Mouse (Mus musculus) kidney, adult 2 months (tissue): Measurements from ENCODE around the gene Ifnl2. TPM values are rescaled to one million over a fixed set of nuclear protein-coding genes. Genes with fewer than 3 reads are reported as not detected.
A peak's percentile ranks its signal among the peaks of the same experiment; 100 is the strongest.
"Not testable (repeated sequence)": the region's sequence is repeated elsewhere in the genome, so short reads cannot be mapped to it uniquely, and the experiment has no call there.

Source experiments
- DNase-seq: peaks from one replicate; pipeline ENCODE4 v3.0.0; 2021
- H3K27ac ChIP-seq: fragments of 200-500 bp; 2 replicates; pipeline ENCODE4 v1.5.1; 2012; ENCODE audit warnings: low read depth, low read length, control low read depth, inconsistent platforms; ENCODE audit not compliant: insufficient read depth
- H3K27me3 ChIP-seq: fragments of 200-500 bp; replicated peaks from 2 replicates; pipeline ENCODE4 v1.6.1; 2012; ENCODE audit warnings: mild to moderate bottlenecking, moderate library complexity, low read length, inconsistent platforms; ENCODE audit not compliant: control insufficient read depth, insufficient read depth
- H3K36me3 ChIP-seq: fragments of 200-500 bp; 2 replicates; pipeline ENCODE4 v1.6.1; 2012; ENCODE audit warnings: mild to moderate bottlenecking, moderate library complexity, low read length, inconsistent platforms; ENCODE audit not compliant: control insufficient read depth, insufficient read depth
- H3K4me1 ChIP-seq: fragments of 200-500 bp; 2 replicates; pipeline ENCODE4 v1.6.1; 2011; ENCODE audit warnings: low read length; ENCODE audit not compliant: control insufficient read depth, insufficient read depth
- H3K4me3 ChIP-seq: fragments of 200-500 bp; 2 replicates; pipeline ENCODE4 v1.5.1; 2011; ENCODE audit warnings: mild to moderate bottlenecking, low read depth, low read length, control low read depth; ENCODE audit not compliant: insufficient read depth
- CTCF ChIP-seq: fragments of 200-500 bp; conservative IDR thresholded peaks from 2 replicates; pipeline ENCODE4 v1.5.1; 2011; ENCODE audit warnings: low read depth, mild to moderate bottlenecking, control low read depth, low read length, moderate library complexity, mixed read lengths; ENCODE audit not compliant: insufficient read depth, insufficient read length
- POLR2A ChIP-seq: fragments of 200-500 bp; IDR thresholded peaks from one replicate; pipeline ENCODE4 v1.6.1; 2011; ENCODE audit warnings: low read depth, low read length, control low read depth
- WGBS: fragments of 180-500 bp; shearing (Covaris S2); methylation state at CpG from one replicate; pipeline ENCODE4 v1.1.7; 2018; 5-methylcytosine and 5-hydroxymethylcytosine counted together
- polyA plus RNA-seq: library from polyadenylated mRNA; depleted of rRNA; stranded (reverse); fragments of >200 nt; gene quantifications from 2 replicates; pipeline ENCODE4 v1.2.3, GENCODE M21; 2012

The Ifnl2 gene
- polyA plus RNA-seq, 1 experiment = not detected

DNA sequence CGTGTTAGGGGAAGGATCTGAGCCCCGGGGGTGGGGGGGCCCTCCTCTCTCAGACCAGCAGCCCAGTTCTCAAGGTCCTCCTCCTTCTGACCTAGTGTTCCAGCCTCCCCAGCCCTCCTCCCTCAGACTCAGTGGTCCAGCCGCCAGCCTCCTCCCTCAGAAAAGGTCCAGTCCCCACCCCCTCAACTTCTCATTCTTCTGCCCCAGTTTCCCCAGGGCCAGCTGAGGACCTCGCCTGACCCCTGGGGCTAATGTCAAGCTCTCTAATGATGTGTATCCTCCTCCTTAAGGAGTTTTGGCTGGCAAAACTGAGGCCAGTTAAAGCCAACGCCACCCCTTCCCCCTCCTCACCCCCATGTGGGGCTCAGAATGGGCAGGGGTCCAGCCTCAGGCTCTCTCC lies 36.9 kb upstream of the Ifnl2 start, which contains the start of gene Nccrp1:
Gene Nccrp1 (minus strand): TSS at position 101 of the 400 bp plus-strand sequence.
- no peaks in the 10 kb centered on the region for H3K36me3 ChIP-seq
- 0 out of 2 replicates have a peak within 1 kb of the TSS, but pooled peaks have one; percentile 17 for H3K27ac ChIP-seq
- 4% methylated on average over 5 of the region's 5 CpGs for WGBS
- H3K27me3 ChIP-seq = no peaks in the 10 kb centered on the region
- DNase-seq = no peak
- peak within 1 kb of the TSS; percentile 34 for H3K4me3 ChIP-seq
- TF ChIP-seq POLR2A = no peak
- no peak for TF ChIP-seq CTCF
- H3K4me1 ChIP-seq = no peaks in the 10 kb centered on the region

DNA sequence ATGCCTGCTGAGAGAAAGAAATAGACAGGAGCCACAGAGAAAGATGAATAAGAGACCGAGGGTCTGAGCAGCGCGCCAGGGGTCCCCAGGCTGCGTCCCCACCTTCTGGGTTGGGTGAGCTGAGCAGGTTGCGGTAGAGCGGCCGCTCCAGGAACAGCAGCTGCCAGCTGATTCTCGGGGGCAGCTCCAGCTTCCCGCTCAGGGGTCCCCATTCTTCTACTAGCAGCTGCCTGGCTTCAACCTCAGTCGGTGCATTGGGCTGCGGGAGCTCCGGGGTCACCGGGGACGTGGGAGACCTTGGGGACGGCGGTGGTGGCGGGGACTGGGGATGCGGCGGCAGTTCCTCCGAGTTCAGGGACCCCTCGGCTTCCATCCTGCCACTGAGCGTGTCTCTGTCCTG lies 36.4 kb upstream of the Ifnl2 start:
- H3K27ac ChIP-seq = 0 out of 2 replicates have a peak overlapping the region, but pooled peaks have one; percentile 17
- no peaks in the 10 kb centered on the region for H3K36me3 ChIP-seq
- H3K4me1 ChIP-seq = no peaks in the 10 kb centered on the region
- no peak for DNase-seq
- H3K4me3 ChIP-seq = peak overlapping the region; percentile 34
- 6% methylated on average over 22 of the region's 22 CpGs for WGBS
- H3K27me3 ChIP-seq = no peaks in the 10 kb centered on the region
- TF ChIP-seq CTCF (no peak), POLR2A (no peak)

DNA sequence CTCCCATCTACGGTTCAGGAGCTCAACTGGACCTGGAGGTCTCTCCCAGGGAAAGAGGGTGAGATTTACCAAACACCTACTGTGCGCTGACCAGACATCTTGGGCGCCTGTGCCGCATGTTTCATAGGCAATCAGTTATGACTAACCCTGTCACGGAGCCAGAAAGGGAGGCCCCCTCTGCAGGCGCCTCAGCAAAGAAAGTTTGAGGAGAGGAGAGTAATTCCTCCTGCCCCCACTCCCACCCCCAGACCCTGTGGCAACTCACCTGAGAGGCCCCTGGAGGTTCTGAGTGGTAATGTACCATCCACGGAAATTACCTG lies 35.6 kb upstream of the Ifnl2 start:
- Histone ChIP-seq H3K27ac (no peak overlapping the region), H3K4me3 (peak overlapping the region; percentile 34), H3K27me3 (no peaks in the 10 kb centered on the region), H3K4me1 (no peaks in the 10 kb centered on the region), H3K36me3 (no peaks in the 10 kb centered on the region)
- no peak for DNase-seq
- 56% methylated on average over 7 of the region's 7 CpGs for WGBS
- no peak for TF ChIP-seq POLR2A
- no peak for TF ChIP-seq CTCF

DNA sequence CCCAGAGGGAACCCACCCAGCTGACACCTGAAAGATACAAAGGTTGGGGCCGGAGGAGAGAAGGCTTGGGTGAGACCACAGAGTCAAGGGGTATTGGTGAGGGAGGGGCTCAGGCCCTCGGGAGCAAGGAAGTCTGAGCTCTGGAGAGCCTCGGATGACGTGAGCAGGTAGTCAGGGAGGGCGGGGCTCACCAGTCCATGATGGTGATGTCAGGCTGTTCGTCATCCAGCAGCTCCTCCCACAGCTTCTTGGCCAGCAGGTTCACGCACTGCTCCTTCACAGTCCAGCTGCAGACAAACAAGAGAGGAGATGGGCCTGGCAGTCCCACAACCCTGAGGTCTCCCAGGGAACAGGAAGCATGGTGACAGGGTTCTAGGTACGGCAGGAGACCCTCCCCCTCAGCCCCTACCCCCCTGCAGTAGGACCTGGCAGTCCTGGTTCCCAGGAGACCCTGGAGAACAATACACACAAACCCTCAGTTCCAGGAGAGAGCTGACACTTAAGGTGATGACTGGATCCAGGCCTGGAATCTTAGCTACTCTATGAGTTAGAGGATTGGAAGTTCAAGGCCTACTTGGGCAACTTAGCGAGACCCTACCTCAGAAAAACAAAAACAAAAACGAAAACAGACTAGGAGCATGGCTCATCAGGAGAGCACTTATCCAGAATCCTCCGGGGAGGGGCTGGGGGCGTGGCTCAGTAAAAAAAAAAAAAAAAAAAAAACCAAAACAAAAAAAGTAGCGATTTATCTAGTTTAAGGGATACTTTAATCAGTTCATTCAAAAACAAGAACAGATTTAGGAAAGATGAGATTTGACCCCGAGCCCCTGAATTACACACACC lies 35.0 kb upstream of the Ifnl2 start:
- no peaks in the 10 kb centered on the region for H3K27me3 ChIP-seq
- peak; percentile 58 for DNase-seq

DNA sequence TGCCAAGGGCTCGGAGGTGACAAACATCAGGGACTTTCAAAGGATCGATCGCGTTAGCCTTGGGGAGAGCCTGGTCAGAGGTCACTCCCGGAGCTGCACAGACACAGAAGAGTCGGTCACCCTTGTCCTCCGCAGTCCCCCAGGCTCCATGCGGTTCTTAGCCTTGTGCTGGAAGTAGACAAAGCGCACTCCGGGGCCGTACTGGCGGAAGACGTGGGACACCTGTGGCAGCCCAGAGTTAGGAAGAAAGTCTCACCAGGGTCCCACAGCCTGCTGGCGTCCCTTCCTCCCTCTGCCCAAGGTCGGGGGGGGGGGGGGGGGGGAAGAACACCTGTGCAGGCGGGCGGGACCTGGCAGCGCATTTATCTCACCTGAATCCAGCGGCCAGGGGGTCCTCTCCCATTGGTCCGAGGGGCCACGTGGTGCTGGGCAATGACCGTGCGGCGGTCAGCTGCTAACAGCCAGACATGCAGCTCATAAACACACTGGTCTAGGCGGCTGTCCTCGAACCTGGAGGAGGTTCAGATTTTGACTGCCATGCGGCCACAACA lies 33.9 kb upstream of the Ifnl2 start:
- TF ChIP-seq CTCF (no peak), POLR2A (no peak)
- Histone ChIP-seq H3K4me1 (no peaks in the 10 kb centered on the region), H3K4me3 (peak overlapping the region; percentile 14; the same call in 1 of the 2 replicates), H3K27me3 (no peaks in the 10 kb centered on the region), H3K27ac (peak overlapping the region; percentile 39; the same call in 1 of the 2 replicates), H3K36me3 (no peaks in the 10 kb centered on the region)
- 9% methylated on average over 25 of the region's 27 CpGs for WGBS
- peak; percentile 65 for DNase-seq

More for the DNA sequence above, 35.0 kb upstream of the Ifnl2 start:
- whole genome bisulfite sequencing = 36% methylated on average over 14 of the region's 14 CpGs
- Histone ChIP-seq H3K27ac (no peak overlapping the region), H3K36me3 (no peaks in the 10 kb centered on the region), H3K4me1 (no peaks in the 10 kb centered on the region), H3K4me3 (peak overlapping the region; percentile 34; the same call in 1 of the 2 replicates)
- TF ChIP-seq POLR2A (no peak), CTCF (no peak)

DNA sequence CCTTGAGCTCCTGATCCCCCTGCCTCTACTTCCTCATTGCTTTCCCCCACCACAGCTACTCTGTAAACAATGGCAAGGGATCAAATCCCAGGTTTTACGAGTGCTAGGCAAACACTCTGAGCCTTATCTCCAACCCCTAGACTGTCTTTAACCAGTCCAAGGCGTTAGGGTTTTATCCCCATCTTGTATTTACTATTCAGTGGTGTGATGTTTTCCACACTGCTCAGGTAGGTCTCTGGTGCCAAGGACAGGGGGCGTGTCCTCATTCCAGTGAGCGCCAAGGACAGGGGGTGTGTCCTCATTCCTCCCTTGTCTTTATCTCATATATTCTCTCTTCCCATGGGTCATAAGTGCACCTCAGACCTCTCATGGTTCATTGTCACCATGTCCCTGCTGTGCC lies 30.3 kb upstream of the Ifnl2 start, which contains the start of gene Sycn:
Gene Sycn (plus strand): TSS at position 360 of the 400 bp plus-strand sequence.
- H3K27me3 ChIP-seq = no peaks in the 10 kb centered on the region
- H3K4me1 ChIP-seq = no peaks in the 10 kb centered on the region; the same call in 1 of the 2 replicates
- TF ChIP-seq CTCF (no peak), POLR2A (no peak)
- no peak for DNase-seq
- H3K36me3 ChIP-seq = no peaks in the 10 kb centered on the region
- H3K4me3 ChIP-seq = no peak within 1 kb of the TSS
- 68% methylated on average over 4 of the region's 4 CpGs for WGBS
- no peak within 1 kb of the TSS for H3K27ac ChIP-seq

DNA sequence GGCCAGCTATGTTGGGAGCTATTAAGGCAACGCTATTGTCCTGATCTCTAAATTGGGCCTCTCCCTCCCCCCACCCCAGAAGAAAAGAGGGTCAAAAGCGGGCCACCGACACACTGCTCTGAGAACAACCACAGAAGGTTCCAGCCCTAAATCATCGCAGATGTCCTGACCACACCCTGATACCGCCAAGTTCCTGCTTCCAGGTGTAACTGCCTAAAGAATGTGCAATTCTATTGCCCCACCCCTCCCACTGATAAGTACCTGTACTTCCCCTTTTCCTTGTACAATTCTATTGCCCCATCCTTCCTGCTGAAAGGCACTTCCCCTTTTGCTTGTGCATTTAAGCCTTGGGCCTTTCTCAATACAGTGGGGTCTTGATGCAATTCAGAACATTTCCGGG lies 28.6 kb upstream of the Ifnl2 start:
- not testable (repeated sequence) for H3K4me3 ChIP-seq, H3K4me1 ChIP-seq, H3K36me3 ChIP-seq, DNase-seq, H3K27ac ChIP-seq, H3K27me3 ChIP-seq
- WGBS = 91% methylated on average over 6 of the region's 6 CpGs
